Mouse (Mus musculus) heart, embryonic 13.5 days (tissue): ENCODE results near the gene Malsu1. TPM values are rescaled to one million over a fixed set of nuclear protein-coding genes. Genes with fewer than 3 reads are reported as not detected.

Source experiments
- ATAC-seq: fragments of 200-750 bp; cut with Nextera tagmentation; 2 replicates; pipeline ENCODE4 v1.8.0; 2017; ENCODE audit warnings: moderate TSS enrichment; ENCODE audit not compliant: insufficient number of reproducible peaks, low FRiP score, low TSS enrichment; ENCODE audit errors: extremely low read depth
- H3K27ac ChIP-seq: fragments of 300-500 bp; sonication (generic); replicated peaks from 2 replicates; pipeline ENCODE4 v1.5.1; 2015; ENCODE audit warnings: moderate library complexity, mild to moderate bottlenecking, inconsistent platforms
- H3K27me3 ChIP-seq: fragments of 300-500 bp; sonication (generic); replicated peaks from 2 replicates; pipeline ENCODE4 v1.6.1; 2015; ENCODE audit warnings: mild to moderate bottlenecking, inconsistent platforms
- H3K36me3 ChIP-seq: fragments of 300-500 bp; sonication (generic); 2 replicates; pipeline ENCODE4 v1.6.1; 2015; ENCODE audit warnings: mild to moderate bottlenecking, inconsistent platforms
- H3K4me1 ChIP-seq: fragments of 300-500 bp; sonication (generic); 2 replicates; pipeline ENCODE4 v1.6.1; 2015; ENCODE audit warnings: inconsistent platforms
- H3K4me2 ChIP-seq: fragments of 300-500 bp; sonication (generic); 2 replicates; pipeline ENCODE4 v1.6.1; 2015; ENCODE audit warnings: inconsistent platforms, mild to moderate bottlenecking, moderate library complexity
- H3K4me3 ChIP-seq: fragments of 300-500 bp; sonication (generic); 2 replicates; pipeline ENCODE4 v1.5.1; 2015; ENCODE audit warnings: moderate library complexity, mild to moderate bottlenecking, inconsistent platforms
- H3K9ac ChIP-seq: fragments of 300-500 bp; sonication (generic); 2 replicates; pipeline ENCODE4 v1.6.1; 2015; ENCODE audit warnings: inconsistent platforms, mild to moderate bottlenecking, moderate library complexity
- H3K9me3 ChIP-seq: fragments of 300-500 bp; sonication (generic); 2 replicates; pipeline ENCODE4 v1.6.1; 2016; ENCODE audit warnings: inconsistent platforms
- WGBS: fragments of 180-500 bp; shearing (Covaris S2); methylation state at CpG from one replicate; pipeline ENCODE4 v1.1.7; 2015; ENCODE audit warnings: mixed read lengths; 5-methylcytosine and 5-hydroxymethylcytosine counted together
- polyA plus RNA-seq: library from polyadenylated mRNA; unstranded; fragments of >200 nt; fragmentation: Nextera tagmentation; extraction: Ambion mirVana; gene quantifications from 2 replicates; pipeline ENCODE4 v1.2.1, GENCODE M21; 2015

Malsu1 gene
- polyA plus RNA-seq, 1 experiment from 2014 or later = 49.6 TPM

DNA sequence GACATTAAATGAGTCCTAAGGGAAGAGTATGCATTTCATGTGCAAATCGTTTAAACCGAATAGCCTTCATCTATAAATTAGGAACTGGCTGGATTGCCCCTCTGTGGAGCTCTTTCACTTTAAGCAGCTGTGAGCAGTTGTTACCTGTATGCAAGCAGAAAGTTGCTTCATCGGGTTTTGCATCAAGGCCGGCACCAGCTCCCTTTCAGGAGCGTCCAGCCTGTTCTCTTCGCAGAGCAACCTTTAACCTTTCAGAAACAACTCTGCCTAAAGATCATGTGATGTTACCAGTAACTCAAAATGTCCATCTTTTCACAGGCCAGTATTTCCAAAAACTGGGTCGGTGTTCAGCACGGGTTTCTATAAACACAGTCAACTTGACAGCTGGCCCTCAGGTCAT, 26.6 kb upstream of the Malsu1 start:
- Histone ChIP-seq H3K4me3 (no peak overlapping the region), H3K4me1 (no peaks in the 10 kb centered on the region), H3K27ac (no peak overlapping the region), H3K4me2 (no peak overlapping the region), H3K36me3 (no peaks in the 10 kb centered on the region), H3K27me3 (no peaks in the 10 kb centered on the region), H3K9ac (no peak overlapping the region), H3K9me3 (no peaks in the 10 kb centered on the region)
- no peak for ATAC-seq
- WGBS = 77% methylated on average over 8 of the region's 8 CpGs

DNA sequence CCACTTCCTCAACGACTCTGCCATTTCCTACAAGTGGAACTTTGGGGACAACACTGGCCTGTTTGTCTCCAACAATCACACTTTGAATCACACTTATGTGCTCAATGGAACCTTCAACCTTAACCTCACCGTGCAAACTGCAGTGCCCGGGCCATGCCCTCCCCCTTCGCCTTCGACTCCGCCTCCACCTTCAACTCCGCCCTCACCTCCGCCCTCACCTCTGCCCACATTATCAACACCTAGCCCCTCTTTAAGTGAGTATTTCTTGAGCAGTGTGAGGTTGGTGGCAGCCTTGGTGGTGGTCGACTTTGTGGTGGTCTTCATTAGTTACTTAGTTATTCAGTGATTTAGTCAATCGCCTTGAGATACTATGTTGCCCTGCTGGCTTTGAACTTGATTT, 25.7 kb upstream of the Malsu1 start:
- no peaks in the 10 kb centered on the region for H3K36me3 ChIP-seq
- ATAC-seq = no peak
- 59% methylated on average over 10 of the region's 10 CpGs for WGBS

DNA sequence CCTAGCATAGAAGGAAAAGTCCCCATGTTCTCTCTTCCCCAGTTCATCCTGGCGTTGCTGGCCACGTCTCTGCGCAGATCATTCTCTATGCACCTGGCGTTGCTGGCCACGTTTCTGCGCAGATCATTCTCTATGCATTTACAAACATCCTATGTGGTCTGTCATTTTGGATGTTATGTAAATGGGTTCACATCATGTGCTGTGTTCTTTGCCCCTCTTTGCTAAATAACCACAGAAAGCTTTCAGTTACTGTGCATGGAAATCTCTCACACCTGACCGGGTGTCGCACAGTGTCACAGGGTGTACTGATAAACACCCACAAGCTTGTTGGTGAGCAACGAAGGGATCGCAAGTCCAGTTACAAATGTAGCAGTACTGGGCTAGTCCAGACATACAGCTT, 25.2 kb upstream of the Malsu1 start:
- no peaks in the 10 kb centered on the region for H3K9me3 ChIP-seq
- H3K4me2 ChIP-seq = no peak overlapping the region
- H3K27me3 ChIP-seq = no peaks in the 10 kb centered on the region
- H3K4me1 ChIP-seq = no peaks in the 10 kb centered on the region
- no peak for ATAC-seq
- H3K27ac ChIP-seq = no peak overlapping the region
- no peaks in the 10 kb centered on the region for H3K36me3 ChIP-seq
- H3K9ac ChIP-seq = no peak overlapping the region
- H3K4me3 ChIP-seq = no peak overlapping the region
- 83% methylated on average over 10 of the region's 10 CpGs for WGBS

More for the DNA sequence above, 25.7 kb upstream of the Malsu1 start:
- no peaks in the 10 kb centered on the region for H3K27me3 ChIP-seq
- H3K27ac ChIP-seq = no peak overlapping the region
- H3K4me2 ChIP-seq = no peak overlapping the region
- H3K4me1 ChIP-seq = no peaks in the 10 kb centered on the region
- H3K9ac ChIP-seq = no peak overlapping the region
- no peaks in the 10 kb centered on the region for H3K9me3 ChIP-seq
- no peak overlapping the region for H3K4me3 ChIP-seq

DNA sequence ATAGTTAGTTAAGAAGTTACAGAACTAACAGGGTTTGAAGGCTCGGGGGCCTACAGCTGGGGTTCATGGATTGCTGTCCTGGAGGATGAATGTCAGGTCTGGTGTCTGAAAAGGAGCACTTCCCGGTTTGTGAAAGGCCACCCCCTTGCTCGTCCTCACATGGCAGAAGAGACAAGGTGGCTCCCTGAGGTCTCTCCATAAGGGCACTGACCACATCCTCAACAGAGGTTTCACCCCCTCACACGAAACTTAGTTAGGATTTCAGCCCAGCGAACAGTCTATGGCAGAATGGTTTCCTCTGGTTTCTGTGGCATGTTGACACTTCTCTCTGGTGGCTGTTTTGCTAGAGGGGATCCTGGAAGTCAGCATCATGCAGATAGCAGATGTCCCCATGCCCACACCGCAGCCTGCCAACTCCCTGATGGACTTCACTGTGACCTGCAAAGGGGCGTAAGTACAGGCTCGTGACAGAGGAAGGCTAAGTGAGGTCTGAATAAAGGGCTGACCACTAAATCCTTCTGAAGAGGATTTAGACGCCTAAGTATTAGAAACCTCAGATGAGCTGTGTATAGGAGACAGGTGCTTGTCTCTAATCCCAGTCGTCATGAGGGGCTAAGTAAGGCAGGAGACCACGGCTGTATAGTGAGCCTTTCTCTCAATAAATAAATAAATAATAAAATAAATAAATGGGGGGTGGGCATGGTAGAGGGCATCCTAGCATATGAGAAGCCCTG, 22.8 kb upstream of the Malsu1 start:
- ATAC-seq = no peak
- WGBS = 67% methylated on average over 11 of the region's 11 CpGs
- H3K27ac ChIP-seq = no peak overlapping the region
- no peaks in the 10 kb centered on the region for H3K27me3 ChIP-seq
- no peak overlapping the region for H3K9ac ChIP-seq
- no peaks in the 10 kb centered on the region for H3K36me3 ChIP-seq
- H3K9me3 ChIP-seq = no peaks in the 10 kb centered on the region
- no peak overlapping the region for H3K4me2 ChIP-seq
- H3K4me1 ChIP-seq = no peaks in the 10 kb centered on the region
- H3K4me3 ChIP-seq = no peak overlapping the region

DNA sequence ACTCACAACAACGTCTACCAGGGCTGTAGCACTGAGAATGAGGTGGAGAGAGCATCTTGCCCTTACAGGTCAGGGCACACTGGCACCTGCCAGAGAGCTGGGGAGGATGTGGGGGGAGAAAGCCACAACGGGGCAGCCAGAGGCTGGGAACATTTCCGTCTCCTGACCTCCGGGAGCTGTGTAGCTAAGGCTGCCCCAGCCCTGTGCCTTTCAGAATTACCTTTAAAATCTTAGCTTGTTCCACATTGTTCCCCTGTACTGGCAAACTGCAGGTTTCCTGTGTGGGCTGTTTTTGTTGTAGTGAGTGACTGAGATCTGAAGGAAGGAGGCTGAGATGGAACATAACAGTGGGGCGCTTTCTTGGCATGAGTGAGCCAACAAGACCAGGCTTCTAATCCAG, 21.4 kb upstream of the Malsu1 start:
- 66% methylated on average over 5 of the region's 5 CpGs for WGBS
- Histone ChIP-seq H3K4me3 (no peak overlapping the region), H3K9me3 (no peaks in the 10 kb centered on the region), H3K9ac (no peak overlapping the region), H3K4me2 (no peak overlapping the region), H3K27ac (no peak overlapping the region), H3K4me1 (no peaks in the 10 kb centered on the region), H3K27me3 (no peaks in the 10 kb centered on the region), H3K36me3 (no peaks in the 10 kb centered on the region)
- no peak for ATAC-seq

DNA sequence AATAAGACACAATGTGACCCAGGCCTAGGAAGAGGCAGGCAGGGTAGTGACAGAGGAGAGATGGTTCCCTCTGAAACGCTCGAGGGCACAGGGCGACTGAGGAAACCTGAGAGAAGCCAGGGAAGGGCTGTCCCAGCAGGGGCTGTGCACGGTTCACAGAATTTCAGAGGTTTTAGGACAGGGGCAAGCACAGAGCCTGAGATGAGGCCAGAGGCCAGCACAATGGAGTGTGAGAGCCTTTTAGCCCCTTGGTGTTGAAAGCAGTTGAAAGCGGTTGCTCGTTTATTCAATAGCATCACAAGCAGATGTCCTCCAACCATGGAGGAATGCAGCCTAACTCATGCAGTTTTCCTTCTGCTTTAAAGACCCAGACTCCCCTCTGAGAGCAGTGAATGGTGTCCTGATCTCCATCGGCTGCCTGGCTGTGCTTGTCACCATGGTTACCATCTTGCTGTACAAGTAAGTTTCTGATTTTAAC, 18.3 kb upstream of the Malsu1 start:
- Histone ChIP-seq H3K9me3 (no peaks in the 10 kb centered on the region), H3K27ac (no peak overlapping the region), H3K4me1 (no peaks in the 10 kb centered on the region), H3K4me3 (no peak overlapping the region), H3K27me3 (no peaks in the 10 kb centered on the region), H3K9ac (no peak overlapping the region), H3K36me3 (no peaks in the 10 kb centered on the region), H3K4me2 (no peak overlapping the region)
- ATAC-seq = no peak
- WGBS = 43% methylated on average over 7 of the region's 7 CpGs

DNA sequence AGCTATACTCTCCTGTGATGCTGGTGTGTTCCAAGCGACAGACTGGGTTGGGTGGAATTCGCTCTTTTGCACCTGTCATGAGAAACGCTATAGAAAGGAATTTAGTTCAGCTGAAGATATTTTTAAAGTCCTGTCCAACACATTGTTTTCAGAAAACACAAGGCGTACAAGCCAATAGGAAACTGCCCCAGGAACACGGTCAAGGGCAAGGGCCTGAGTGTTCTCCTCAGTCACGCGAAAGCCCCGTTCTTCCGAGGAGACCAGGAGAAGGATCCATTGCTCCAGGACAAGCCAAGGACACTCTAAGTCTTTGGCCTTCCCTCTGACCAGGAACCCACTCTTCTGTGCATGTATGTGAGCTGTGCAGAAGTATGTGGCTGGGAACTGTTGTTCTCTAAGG, 17.6 kb upstream of the Malsu1 start:
- ATAC-seq = no peak
- H3K9ac ChIP-seq = no peak overlapping the region
- no peak overlapping the region for H3K4me3 ChIP-seq
- H3K4me1 ChIP-seq = no peaks in the 10 kb centered on the region
- no peak overlapping the region for H3K27ac ChIP-seq
- whole genome bisulfite sequencing = 82% methylated on average over 9 of the region's 9 CpGs
- H3K4me2 ChIP-seq = no peak overlapping the region
- H3K9me3 ChIP-seq = no peaks in the 10 kb centered on the region
- no peaks in the 10 kb centered on the region for H3K27me3 ChIP-seq
- H3K36me3 ChIP-seq = no peaks in the 10 kb centered on the region

DNA sequence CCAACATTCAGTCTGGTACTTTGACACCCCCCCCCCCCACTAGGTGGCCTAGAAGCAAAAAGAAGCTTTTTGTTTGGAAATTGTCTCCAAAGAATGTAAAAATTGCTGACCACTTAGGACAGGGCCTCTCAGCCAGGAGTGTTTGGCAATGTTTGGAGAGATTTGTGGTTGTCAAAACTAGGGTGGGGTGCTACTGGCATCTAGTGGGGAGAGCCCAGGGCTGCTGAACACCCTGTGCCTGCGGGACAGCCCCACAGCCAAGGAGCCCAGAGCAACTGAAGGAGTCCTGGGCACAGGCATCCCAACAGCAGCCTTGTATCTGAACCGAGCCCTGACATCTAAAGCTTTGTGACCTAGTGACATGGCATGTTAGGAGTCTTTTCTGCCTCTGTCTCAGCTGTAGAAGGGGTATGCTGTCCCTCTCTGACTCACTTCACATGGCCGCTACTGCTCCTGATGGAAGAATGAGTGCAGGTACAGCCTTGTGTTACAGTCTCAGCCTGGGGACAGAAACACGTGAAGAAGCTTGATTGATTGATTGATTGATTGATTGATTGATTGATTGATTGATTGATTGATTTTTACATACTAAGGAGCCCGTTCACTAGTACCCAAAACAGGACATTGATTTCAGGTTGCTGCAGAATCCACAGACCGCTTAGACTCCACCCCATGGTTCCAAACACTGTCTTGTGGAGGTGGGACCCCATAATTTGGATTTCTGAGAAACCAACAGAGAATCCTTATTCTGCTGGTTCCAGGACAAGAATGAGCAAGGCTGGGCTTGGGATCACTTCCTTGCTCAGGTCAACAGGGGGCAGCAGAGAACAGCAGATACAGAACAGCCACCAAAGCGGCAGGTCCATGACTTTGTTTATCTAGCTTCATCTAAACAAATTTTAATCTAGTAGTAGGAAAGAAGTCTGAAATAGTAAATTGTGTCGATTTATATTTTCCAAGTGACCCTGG, 16.3 kb upstream of the Malsu1 start:
- WGBS = 33% methylated on average over 8 of the region's 8 CpGs
- no peak for ATAC-seq
- no peaks in the 10 kb centered on the region for H3K9me3 ChIP-seq

DNA sequence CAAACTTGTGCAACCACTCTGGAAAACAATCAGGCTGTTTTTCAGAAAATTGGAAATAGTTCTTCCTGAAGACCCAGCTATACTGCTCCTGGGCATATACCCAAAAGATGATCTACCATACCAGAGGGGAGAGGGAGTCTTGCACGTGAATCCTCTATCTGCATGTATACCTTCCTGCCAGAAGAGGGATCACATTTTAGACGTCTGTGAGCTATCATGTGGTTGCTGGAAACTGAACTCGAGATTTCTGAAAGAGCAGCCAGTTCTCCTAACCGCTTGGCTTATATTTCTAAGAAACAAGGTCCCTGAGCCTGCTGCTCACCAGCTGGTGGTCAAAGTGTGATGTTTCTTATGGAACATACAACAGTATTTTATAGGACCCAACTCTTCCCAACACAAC, 5.2 kb upstream of the Malsu1 start:
- no peaks in the 10 kb centered on the region for H3K27me3 ChIP-seq
- ATAC-seq = no peak
- H3K36me3 ChIP-seq = no peaks in the 10 kb centered on the region
- H3K4me1 ChIP-seq = peaks cover 4% of the 10 kb centered on the region
- no peaks in the 10 kb centered on the region for H3K9me3 ChIP-seq
- no peak overlapping the region for H3K27ac ChIP-seq
- no peak overlapping the region for H3K9ac ChIP-seq
- H3K4me2 ChIP-seq = no peak overlapping the region
- H3K4me3 ChIP-seq = no peak overlapping the region
- 32% methylated on average over 4 of the region's 4 CpGs for WGBS

More for the DNA sequence above, 16.3 kb upstream of the Malsu1 start:
- Histone ChIP-seq H3K9ac (no peak overlapping the region), H3K4me3 (no peak overlapping the region), H3K4me1 (no peaks in the 10 kb centered on the region), H3K27me3 (no peaks in the 10 kb centered on the region), H3K36me3 (no peaks in the 10 kb centered on the region), H3K4me2 (no peak overlapping the region), H3K27ac (no peak overlapping the region)

DNA sequence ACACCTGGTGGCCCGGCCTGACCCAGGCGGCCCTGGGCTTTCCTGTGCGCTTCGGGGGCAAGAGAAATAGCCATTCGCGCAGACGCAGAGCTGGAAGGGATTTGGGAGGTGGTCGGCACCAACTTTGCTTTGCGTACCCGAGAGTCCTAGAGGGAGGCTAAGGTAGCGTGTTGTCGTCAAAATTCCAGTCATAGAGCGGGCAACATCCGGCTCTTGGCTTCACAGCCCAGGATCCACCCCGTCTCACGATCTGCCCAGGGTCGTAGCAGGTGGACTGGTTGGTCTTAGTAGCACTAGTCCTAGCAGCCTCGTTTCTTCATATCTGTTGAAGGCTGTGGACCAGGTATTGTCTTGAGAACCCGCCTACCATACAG, 509 bp downstream of the Malsu1 start:
- Histone ChIP-seq H3K4me2 (peak overlapping the region; percentile 88), H3K27me3 (no peaks in the 10 kb centered on the region), H3K36me3 (no peaks in the 10 kb centered on the region), H3K4me3 (peak overlapping the region; percentile 99), H3K9me3 (no peaks in the 10 kb centered on the region), H3K27ac (peak overlapping the region; percentile 82), H3K9ac (peak overlapping the region; percentile 97), H3K4me1 (peaks cover 14% of the 10 kb centered on the region)
- 0 out of 2 replicates have a peak, but pooled peaks have one; percentile 7 for ATAC-seq
- WGBS = under 1% methylated on average over 19 of the region's 19 CpGs

DNA sequence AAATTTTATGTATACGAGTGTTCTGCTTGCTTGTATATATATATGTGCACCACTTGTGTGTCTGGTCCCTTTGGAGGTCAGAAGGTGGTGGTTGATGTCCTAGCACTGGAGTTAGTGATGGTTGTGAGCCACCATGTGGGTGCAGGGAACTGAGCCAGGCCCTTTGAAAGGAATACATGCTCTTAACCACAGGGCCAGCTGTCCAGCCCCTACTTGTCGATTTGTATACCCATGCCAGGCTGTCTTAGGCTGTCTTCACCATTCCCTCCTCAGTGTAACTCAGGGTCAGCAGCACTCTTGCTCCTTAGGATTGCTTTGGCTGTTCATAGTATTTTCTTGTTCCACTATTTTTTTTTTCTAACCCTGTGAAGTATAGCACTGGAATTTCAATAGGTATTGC, 4.3 kb downstream of the Malsu1 start:
- no peaks in the 10 kb centered on the region for H3K27me3 ChIP-seq
- H3K9me3 ChIP-seq = no peaks in the 10 kb centered on the region
- 73% methylated on average over 2 of the region's 2 CpGs for WGBS
- no peak overlapping the region for H3K4me3 ChIP-seq
- no peak overlapping the region for H3K27ac ChIP-seq
- H3K4me2 ChIP-seq = no peak overlapping the region
- peaks cover 13% of the 10 kb centered on the region for H3K4me1 ChIP-seq
- H3K36me3 ChIP-seq = peaks cover 12% of the 10 kb centered on the region
- no peak for ATAC-seq
- H3K9ac ChIP-seq = no peak overlapping the region
